Mouse (Mus musculus): ENCODE results near the gene Nudt21.

Gene Nudt21

DNA sequence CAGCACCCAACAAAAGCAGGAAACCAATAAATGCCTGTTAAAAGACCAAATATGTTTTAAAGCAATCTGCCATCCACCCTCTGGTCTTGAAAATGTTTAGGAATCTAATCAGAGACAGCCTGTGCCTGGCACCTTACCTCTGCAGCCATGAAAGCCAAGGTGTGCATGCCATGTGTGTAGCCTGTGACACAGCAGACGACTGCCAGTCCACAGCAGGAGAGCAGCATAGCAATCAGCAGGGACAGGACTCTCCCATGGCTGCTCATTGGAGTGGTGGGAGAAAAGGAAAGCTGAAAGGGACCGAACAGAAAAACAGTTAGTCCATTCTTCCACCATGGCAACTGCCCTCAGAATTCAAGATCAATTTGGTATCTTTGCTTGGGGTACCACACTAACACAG lies 37.9 kb downstream of the Nudt21 start:
- DNase-seq, result no peak

GRCm38 (mm10) chr8:93989739-93990138 lies 47.1 kb downstream of the Nudt21 start:
- no peak for DNase-seq

GRCm38 (mm10) chr8:93984731-93985130 lies 52.1 kb downstream of the Nudt21 start:
- DNase-seq, result no peak

GRCm38 (mm10) chr8:93983827-93984226 lies 53.0 kb downstream of the Nudt21 start:
- no peak for DNase-seq

DNA sequence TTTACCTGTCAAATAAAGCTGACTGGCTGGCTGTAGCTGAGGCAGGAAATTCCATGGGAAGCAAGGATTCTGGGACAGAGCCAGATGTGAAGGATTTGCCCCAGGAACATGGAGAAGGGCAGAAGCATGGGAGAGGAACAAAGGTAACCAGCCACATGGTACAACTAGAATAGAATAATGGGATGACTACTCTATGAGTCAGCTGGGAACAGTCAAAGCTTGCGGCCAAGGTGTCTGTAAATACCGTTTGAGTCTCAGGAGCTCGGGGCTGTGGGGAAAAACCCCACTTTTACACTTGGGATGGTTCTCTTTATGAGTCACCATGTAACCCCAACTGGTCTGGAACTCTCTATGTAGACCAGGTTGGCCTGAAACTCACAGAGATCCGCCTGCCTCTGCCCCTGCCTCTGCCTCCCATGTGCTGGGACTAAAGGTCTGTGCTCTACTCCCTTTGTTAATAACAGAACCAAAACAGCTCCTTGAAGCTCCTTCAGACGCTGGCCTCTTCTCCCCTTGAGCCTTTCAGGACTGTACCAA lies 55.1 kb downstream of the Nudt21 start:
- no peak for DNase-seq

- DNase-seq, result no peak
Measured at GRCm38 (mm10) chr8:93980141-93980540, 56.7 kb downstream of the Nudt21 start.

- DNase-seq, result no peak
Measured at GRCm38 (mm10) chr8:93976446-93977211, 60.2 kb downstream of the Nudt21 start.

DNA sequence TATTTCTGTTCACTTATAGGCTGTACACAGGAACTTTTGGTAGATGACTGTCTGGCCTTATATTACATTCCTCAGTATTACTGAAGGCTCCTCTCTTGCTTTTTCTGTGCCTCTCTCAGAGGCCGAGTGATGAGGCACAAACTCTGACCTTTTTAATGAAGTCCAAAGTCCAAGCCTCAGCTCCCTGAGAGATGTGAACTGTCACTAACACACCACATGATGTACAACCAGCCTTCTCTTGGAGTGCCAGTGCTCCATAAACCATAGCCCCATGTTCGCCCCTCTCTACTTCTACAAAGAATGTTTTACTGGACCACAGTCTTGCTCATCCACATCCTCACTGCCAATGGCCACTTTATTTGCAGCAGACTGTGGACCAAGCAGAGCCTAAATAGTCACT lies 61.5 kb downstream of the Nudt21 start:
- DNase-seq, result no peak

GRCm38 (mm10) chr8:93974602-93975186 lies 62.1 kb downstream of the Nudt21 start:
- DNase-seq, result no peak

DNA sequence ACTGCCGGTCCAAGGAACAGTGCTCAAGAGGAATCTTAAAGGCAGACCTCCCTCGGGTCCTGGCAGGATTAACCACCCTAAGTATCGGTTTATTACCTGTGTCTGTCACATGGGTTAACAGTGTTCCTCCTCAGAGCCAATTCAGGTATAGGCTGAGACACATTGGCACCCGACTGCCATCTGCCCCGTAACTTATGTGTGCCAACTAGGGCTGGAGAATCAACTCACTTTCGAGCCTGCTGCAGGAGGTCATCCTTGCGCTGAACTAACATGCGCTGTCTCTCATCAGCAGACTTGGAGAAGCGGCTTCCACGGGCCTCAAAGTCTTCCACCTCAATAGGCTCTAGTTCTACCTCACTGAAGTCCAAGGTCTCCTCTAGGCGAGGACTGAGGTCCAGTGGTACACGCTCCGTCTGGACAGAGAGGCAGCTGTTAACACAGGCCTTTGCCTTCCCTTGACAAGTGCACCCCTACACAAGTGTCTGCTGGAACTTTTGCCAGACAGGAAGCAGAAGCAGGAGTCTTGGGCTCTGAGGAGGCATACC lies 62.9 kb downstream of the Nudt21 start:
- DNase-seq, result no peak

- DNase-seq, result no peak
Measured at GRCm38 (mm10) chr8:93972971-93973734, 63.7 kb downstream of the Nudt21 start.

DNA sequence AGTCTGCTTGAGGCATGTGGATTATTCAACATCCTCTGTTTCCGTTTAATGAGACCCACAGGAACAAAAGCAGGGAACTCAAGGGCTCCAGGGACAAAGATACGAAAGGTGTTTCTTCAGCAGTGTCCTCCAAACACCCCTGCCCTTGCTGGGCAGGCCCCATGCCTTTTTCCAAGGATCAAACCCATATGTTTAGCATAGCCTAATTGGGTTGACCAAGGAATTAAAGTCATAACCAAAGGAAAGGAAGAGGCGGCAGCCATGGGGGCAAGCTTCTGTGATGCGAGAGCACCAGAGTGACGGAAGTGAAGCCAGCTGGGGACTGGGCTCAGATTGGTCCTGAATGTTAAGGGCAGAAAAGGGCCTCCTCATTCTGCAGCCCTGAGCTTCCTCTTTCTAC lies 64.6 kb downstream of the Nudt21 start:
- no peak for DNase-seq

DNA sequence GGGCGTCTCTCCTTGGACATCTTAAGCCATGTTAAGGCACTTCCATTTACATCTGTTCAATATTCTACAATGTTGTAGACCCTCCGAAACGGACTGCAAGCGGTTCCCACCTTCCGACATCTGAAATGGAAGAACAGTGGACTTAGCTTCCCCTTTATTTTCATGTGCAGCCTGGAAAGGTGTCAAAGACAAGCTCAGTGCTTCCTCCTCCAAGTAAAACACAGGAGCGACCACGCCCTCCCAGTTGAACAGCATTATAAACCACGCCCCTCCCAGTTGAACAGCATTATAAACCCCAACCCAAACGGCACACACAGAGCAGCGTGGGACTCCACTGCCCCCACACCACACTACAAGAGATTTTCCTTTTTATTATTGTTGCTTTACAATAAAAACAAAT lies 65.4 kb downstream of the Nudt21 start:
- DNase-seq, result no peak

GRCm38 (mm10) chr8:93969626-93970340 lies 67.0 kb downstream of the Nudt21 start:
- DNase-seq, result no peak

- DNase-seq, result no peak
Measured at GRCm38 (mm10) chr8:93968293-93968692, 68.5 kb downstream of the Nudt21 start.

Measured in retina, postnatal 1 day (tissue).